Mouse (Mus musculus) erythroblast, embryonic 14.5 days (primary cell): ENCODE results near the gene Pax6.

Experiments used
- GATA1 ChIP-seq: IDR thresholded peaks from 2 replicates; pipeline ENCODE4 v1.6.1; 2012; ENCODE audit warnings: low read length, inconsistent platforms, mixed read lengths
- TAL1 ChIP-seq: IDR thresholded peaks from 3 replicates; pipeline ENCODE4 v1.6.1; 2012; ENCODE audit warnings: low read length, inconsistent platforms, mixed read lengths

DNA sequence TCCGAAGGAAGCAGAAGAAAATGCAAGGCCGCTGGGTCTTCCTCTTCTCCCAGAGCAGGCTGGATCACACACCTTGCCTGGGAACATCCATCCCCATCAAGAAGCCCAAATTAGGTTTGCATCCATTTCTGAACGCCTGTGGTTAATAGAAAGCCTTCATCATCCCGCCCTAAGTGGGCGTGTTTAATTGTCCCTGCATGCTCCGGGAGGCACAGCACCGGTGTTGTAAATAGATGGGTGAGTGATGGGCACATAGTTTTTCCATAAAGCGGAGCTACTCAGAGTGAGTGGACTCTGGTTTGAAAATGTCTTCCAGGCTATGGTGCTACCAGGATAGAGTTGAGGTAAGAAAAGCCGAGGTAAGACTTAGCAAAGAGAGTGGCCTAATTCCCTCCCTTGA lies 9.3 kb upstream of the Pax6 start:
- no peak for TF ChIP-seq GATA1
- no peak for TF ChIP-seq TAL1
